Mouse (Mus musculus) forebrain, embryonic 12.5 days (tissue): ENCODE results near the gene Ppp2r1a. TPM values are rescaled to one million over a fixed set of nuclear protein-coding genes. Genes with fewer than 3 reads are reported as not detected.

ENCODE experiments used
- ATAC-seq: fragments of 200-750 bp; cut with Nextera tagmentation; 2 replicates; pipeline ENCODE4 v1.8.0; 2017; ENCODE audit warnings: moderate TSS enrichment; ENCODE audit not compliant: low FRiP score
- H3K27ac ChIP-seq: fragments of 300-500 bp; sonication (generic); 2 replicates; pipeline ENCODE4 v1.5.1; 2016; ENCODE audit warnings: mild to moderate bottlenecking
- H3K27me3 ChIP-seq: fragments of 300-500 bp; sonication (generic); 2 replicates; pipeline ENCODE4 v1.6.1; 2016; ENCODE audit warnings: mild to moderate bottlenecking
- H3K36me3 ChIP-seq: fragments of 300-500 bp; sonication (generic); replicated peaks from 2 replicates; pipeline ENCODE4 v1.6.1; 2016; ENCODE audit warnings: mild to moderate bottlenecking
- H3K4me1 ChIP-seq: fragments of 300-500 bp; sonication (generic); 2 replicates; pipeline ENCODE4 v1.6.1; 2016
- H3K4me2 ChIP-seq: fragments of 300-500 bp; sonication (generic); 2 replicates; pipeline ENCODE4 v1.6.1; 2016; ENCODE audit warnings: mild to moderate bottlenecking, moderate library complexity
- H3K4me3 ChIP-seq: fragments of 300-500 bp; sonication (generic); replicated peaks from 2 replicates; pipeline ENCODE4 v1.5.1; 2016; ENCODE audit warnings: mild to moderate bottlenecking
- H3K9ac ChIP-seq: fragments of 300-500 bp; sonication (generic); 2 replicates; pipeline ENCODE4 v1.6.1; 2016; ENCODE audit warnings: mild to moderate bottlenecking
- H3K9me3 ChIP-seq: fragments of 300-500 bp; sonication (generic); 2 replicates; pipeline ENCODE4 v1.6.1; 2016
- WGBS: fragments of 180-500 bp; shearing (Covaris S2); methylation state at CpG from one replicate; pipeline ENCODE4 v1.1.7; 2016; 5-methylcytosine and 5-hydroxymethylcytosine counted together
- polyA plus RNA-seq: library from polyadenylated mRNA; unstranded; fragments of >200 nt; fragmentation: Nextera tagmentation; extraction: Ambion mirVana; gene quantifications from 2 replicates; pipeline ENCODE4 v1.2.1, GENCODE M21; 2016

Gene Ppp2r1a
- polyA plus RNA-seq, 1 experiment from 2014 or later = 482 TPM

DNA sequence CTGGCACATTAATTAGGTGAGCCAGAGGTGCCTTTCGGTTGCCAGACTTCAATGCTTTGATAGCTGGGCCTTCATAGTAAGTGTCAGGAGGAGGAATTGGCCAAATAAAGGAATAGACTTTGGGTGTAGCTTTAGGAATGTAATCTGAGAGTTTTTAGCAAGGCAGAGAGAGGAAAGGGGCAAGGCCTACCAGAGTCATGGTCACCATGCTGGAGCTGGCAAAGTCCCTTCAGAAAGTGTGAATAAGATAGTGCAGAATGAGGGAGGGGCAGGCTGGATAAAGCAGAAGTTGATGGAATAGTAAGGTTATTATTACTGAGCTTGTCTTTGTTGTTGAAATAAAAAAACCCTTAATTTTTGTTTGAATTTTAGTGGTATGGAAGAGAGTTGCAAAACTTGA is 64.6 kb downstream of the Ppp2r1a start:
- H3K9ac ChIP-seq = peak overlapping the region; percentile 76
- H3K4me1 ChIP-seq = peaks cover 15% of the 10 kb centered on the region
- no peak for ATAC-seq

More for the DNA sequence above, 64.6 kb downstream of the Ppp2r1a start:
- WGBS = 29% methylated on average over 1 of the region's 1 CpGs
- H3K27me3 ChIP-seq = no peaks in the 10 kb centered on the region
- H3K9me3 ChIP-seq = no peaks in the 10 kb centered on the region
- H3K4me3 ChIP-seq = peak overlapping the region; percentile 80
- H3K27ac ChIP-seq = no peak overlapping the region
- H3K4me2 ChIP-seq = peak overlapping the region; percentile 80
- H3K36me3 ChIP-seq = peaks cover 22% of the 10 kb centered on the region

Other genes with a start within 250 kb of the Ppp2r1a start
- not detected in 2 replicates for gene Vmn1r227, start 215.5 kb upstream of the Ppp2r1a start, polyA plus RNA-seq
- not detected in 2 replicates for gene Vmn1r228, start 159.2 kb upstream of the Ppp2r1a start, polyA plus RNA-seq
- 0.01 TPM in 1 of 2 replicates, not detected in the other for gene Vmn1r229, start 133.8 kb upstream of the Ppp2r1a start, polyA plus RNA-seq
- not detected in 2 replicates for gene Vmn1r230, start 104.9 kb upstream of the Ppp2r1a start, polyA plus RNA-seq
- gene Vmn1r231, start 40.2 kb upstream of the Ppp2r1a start, polyA plus RNA-seq = not detected in 2 replicates
- not detected in 2 replicates for gene Vmn1r232, start 25.6 kb upstream of the Ppp2r1a start, polyA plus RNA-seq
- gene Vmn1r233, start 51.2 kb downstream of the Ppp2r1a start, polyA plus RNA-seq = not detected in 2 replicates
- gene Zfp160, start 63.6 kb downstream of the Ppp2r1a start, polyA plus RNA-seq = 19.0 and 20.3 TPM in 2 replicates